Mouse (Mus musculus): ENCODE results near the gene Nat14. TPM values are rescaled to one million over a fixed set of nuclear protein-coding genes. Genes with fewer than 3 reads are reported as not detected.
"Not testable (repeated sequence)": the region's sequence is repeated elsewhere in the genome, so short reads cannot be mapped to it uniquely, and the experiment has no call there.

Nat14 gene
- polyA plus RNA-seq (2014; fragmentation: Nextera tagmentation; extraction: Ambion mirVana): 24.4 and 27.9 TPM in 2 replicates

- ATAC-seq (ENCODE audit: low read depth): no peak
- peaks cover 36% of the 10 kb centered on the region for H3K4me1 ChIP-seq (ENCODE audit: control insufficient read depth, insufficient read depth, low read length)
- H3K27ac ChIP-seq (ENCODE audit: low read depth, low read length): peak within 1 kb of the TSS; percentile 98
- H3K9ac ChIP-seq (replicated peaks; ENCODE audit: low read depth, low read length): peak within 1 kb of the TSS; percentile 32
- H3K36me3 ChIP-seq (ENCODE audit: control insufficient read depth, insufficient read depth, low read length): peaks cover 21% of the 10 kb centered on the region
- no peaks in the 10 kb centered on the region for H3K9me3 ChIP-seq (ENCODE audit: control insufficient read depth, low read length)
- WGBS: 30% methylated on average over 8 of the region's 8 CpGs
- no peaks in the 10 kb centered on the region for H3K27me3 ChIP-seq (ENCODE audit: control insufficient read depth, insufficient read depth, low read length)
- peak within 1 kb of the TSS; percentile 25 for H3K4me3 ChIP-seq (ENCODE audit: low read depth, low read length)
- peak within 1 kb of the TSS; percentile 60 for H3K4me2 ChIP-seq (ENCODE audit: low read depth, low read length)
These were observed at the start of gene Nat14 for GRCm38 (mm10) chr7:4921824-4922482. Gene Nat14 (plus strand): TSS chr7:4922028.

- no peaks in the 10 kb centered on the region for H3K9me3 ChIP-seq (ENCODE audit: control insufficient read depth, low read length)
- peak within 1 kb of the TSS; percentile 44 for H3K4me3 ChIP-seq (ENCODE audit: low read depth, low read length)
- H3K27me3 ChIP-seq (ENCODE audit: control insufficient read depth, insufficient read depth, low read length): no peaks in the 10 kb centered on the region
- H3K36me3 ChIP-seq (ENCODE audit: control insufficient read depth, insufficient read depth, low read length): no peaks in the 10 kb centered on the region
- WGBS: 2% methylated on average over 22 of the region's 22 CpGs
- H3K4me2 ChIP-seq (ENCODE audit: low read depth, low read length): peak within 1 kb of the TSS; percentile 83
- ATAC-seq (ENCODE audit: low read depth): peak; percentile 99
- peak within 1 kb of the TSS; percentile 45; the same call in 1 of the 2 replicates for H3K27ac ChIP-seq (ENCODE audit: low read depth, low read length)
- peaks cover 8% of the 10 kb centered on the region; the same call in 1 of the 2 replicates for H3K4me1 ChIP-seq (ENCODE audit: control insufficient read depth, insufficient read depth, low read length)
- peak within 1 kb of the TSS; percentile 58 for H3K9ac ChIP-seq (replicated peaks; ENCODE audit: low read depth, low read length)
These were observed 45.0 kb upstream of the Nat14 start, which contains the start of gene Isoc2a for GRCm38 (mm10) chr7:4876753-4877221. Gene Isoc2a (plus strand): TSS chr7:4877153.

- H3K4me2 ChIP-seq (ENCODE audit: low read depth, low read length): peak overlapping the region; percentile 83
- no peaks in the 10 kb centered on the region for H3K36me3 ChIP-seq (ENCODE audit: control insufficient read depth, insufficient read depth, low read length)
- peak; percentile 12 for ATAC-seq (ENCODE audit: low read depth)
- peaks cover 8% of the 10 kb centered on the region; the same call in 1 of the 2 replicates for H3K4me1 ChIP-seq (ENCODE audit: control insufficient read depth, insufficient read depth, low read length)
- H3K9ac ChIP-seq (replicated peaks; ENCODE audit: low read depth, low read length): peak overlapping the region; percentile 58
- no peak overlapping the region for H3K27ac ChIP-seq (ENCODE audit: low read depth, low read length)
- WGBS: 8% methylated on average over 11 of the region's 11 CpGs
- no peaks in the 10 kb centered on the region for H3K27me3 ChIP-seq (ENCODE audit: control insufficient read depth, insufficient read depth, low read length)
- no peaks in the 10 kb centered on the region for H3K9me3 ChIP-seq (ENCODE audit: control insufficient read depth, low read length)
- H3K4me3 ChIP-seq (ENCODE audit: low read depth, low read length): peak overlapping the region; percentile 44
These were observed 44.6 kb upstream of the Nat14 start for GRCm38 (mm10) chr7:4877226-4877625.

GRCm38 (mm10) chr7:4878186-4878585, 43.6 kb upstream of the Nat14 start:
- no peak for ATAC-seq (ENCODE audit: low read depth)
- Histone ChIP-seq H3K4me1 (ENCODE audit: control insufficient read depth, insufficient read depth, low read length) (peaks cover 8% of the 10 kb centered on the region; the same call in 1 of the 2 replicates), H3K36me3 (ENCODE audit: control insufficient read depth, insufficient read depth, low read length) (no peaks in the 10 kb centered on the region), H3K9me3 (ENCODE audit: control insufficient read depth, low read length) (no peaks in the 10 kb centered on the region), H3K4me3 (ENCODE audit: low read depth, low read length) (no peak overlapping the region), H3K4me2 (ENCODE audit: low read depth, low read length) (no peak overlapping the region), H3K9ac (replicated peaks; ENCODE audit: low read depth, low read length) (no peak overlapping the region), H3K27me3 (ENCODE audit: control insufficient read depth, insufficient read depth, low read length) (no peaks in the 10 kb centered on the region), H3K27ac (ENCODE audit: low read depth, low read length) (no peak overlapping the region)

- not testable (repeated sequence) for H3K27ac ChIP-seq (ENCODE audit: low read depth, low read length); H3K4me3 ChIP-seq (ENCODE audit: low read depth, low read length); H3K4me1 ChIP-seq (ENCODE audit: control insufficient read depth, insufficient read depth, low read length); H3K36me3 ChIP-seq (ENCODE audit: control insufficient read depth, insufficient read depth, low read length); H3K4me2 ChIP-seq (ENCODE audit: low read depth, low read length); H3K9ac ChIP-seq (replicated peaks; ENCODE audit: low read depth, low read length); ATAC-seq (ENCODE audit: low read depth); H3K9me3 ChIP-seq (ENCODE audit: control insufficient read depth, low read length); H3K27me3 ChIP-seq (ENCODE audit: control insufficient read depth, insufficient read depth, low read length)
- 79% methylated on average over 1 of the region's 1 CpGs for WGBS
These were observed 42.8 kb upstream of the Nat14 start for GRCm38 (mm10) chr7:4879036-4879435.

- H3K9ac ChIP-seq (replicated peaks; ENCODE audit: low read depth, low read length): no peak overlapping the region
- no peak overlapping the region for H3K4me2 ChIP-seq (ENCODE audit: low read depth, low read length)
- H3K27ac ChIP-seq (ENCODE audit: low read depth, low read length): no peak overlapping the region
- no peaks in the 10 kb centered on the region for H3K4me1 ChIP-seq (ENCODE audit: control insufficient read depth, insufficient read depth, low read length)
- ATAC-seq (ENCODE audit: low read depth): no peak
- no peak overlapping the region for H3K4me3 ChIP-seq (ENCODE audit: low read depth, low read length)
- H3K36me3 ChIP-seq (ENCODE audit: control insufficient read depth, insufficient read depth, low read length): no peaks in the 10 kb centered on the region
- H3K27me3 ChIP-seq (ENCODE audit: control insufficient read depth, insufficient read depth, low read length): no peaks in the 10 kb centered on the region
- WGBS: 79% methylated on average over 4 of the region's 4 CpGs
- H3K9me3 ChIP-seq (ENCODE audit: control insufficient read depth, low read length): no peaks in the 10 kb centered on the region
These were observed 35.1 kb upstream of the Nat14 start for GRCm38 (mm10) chr7:4886680-4887079.

- Histone ChIP-seq H3K27me3 (ENCODE audit: control insufficient read depth, insufficient read depth, low read length) (no peaks in the 10 kb centered on the region), H3K4me2 (ENCODE audit: low read depth, low read length) (no peak overlapping the region), H3K4me1 (ENCODE audit: control insufficient read depth, insufficient read depth, low read length) (no peaks in the 10 kb centered on the region), H3K9ac (replicated peaks; ENCODE audit: low read depth, low read length) (no peak overlapping the region), H3K27ac (ENCODE audit: low read depth, low read length) (no peak overlapping the region), H3K36me3 (ENCODE audit: control insufficient read depth, insufficient read depth, low read length) (no peaks in the 10 kb centered on the region), H3K9me3 (ENCODE audit: control insufficient read depth, low read length) (no peaks in the 10 kb centered on the region), H3K4me3 (ENCODE audit: low read depth, low read length) (no peak overlapping the region)
- no peak for ATAC-seq (ENCODE audit: low read depth)
- 56% methylated on average over 11 of the region's 11 CpGs for WGBS
These were observed 26.6 kb upstream of the Nat14 start for GRCm38 (mm10) chr7:4895186-4895585.

GRCm38 (mm10) chr7:4898851-4899648, 22.8 kb upstream of the Nat14 start:
- Histone ChIP-seq H3K4me3 (ENCODE audit: low read depth, low read length) (peak overlapping the region; percentile 23), H3K27ac (ENCODE audit: low read depth, low read length) (no peak overlapping the region), H3K36me3 (ENCODE audit: control insufficient read depth, insufficient read depth, low read length) (no peaks in the 10 kb centered on the region), H3K27me3 (ENCODE audit: control insufficient read depth, insufficient read depth, low read length) (no peaks in the 10 kb centered on the region), H3K9me3 (ENCODE audit: control insufficient read depth, low read length) (no peaks in the 10 kb centered on the region), H3K4me1 (ENCODE audit: control insufficient read depth, insufficient read depth, low read length) (no peaks in the 10 kb centered on the region), H3K9ac (replicated peaks; ENCODE audit: low read depth, low read length) (peak overlapping the region; percentile 35), H3K4me2 (ENCODE audit: low read depth, low read length) (peak overlapping the region; percentile 50)
- ATAC-seq (ENCODE audit: low read depth): peak; percentile 59
- WGBS: 16% methylated on average over 18 of the region's 18 CpGs

Measured in neural tube, embryonic 14.5 days (tissue).